Mouse (Mus musculus) hindbrain, postnatal 0 days (tissue): Measurements from ENCODE around the gene Gm29609. TPM values are rescaled to one million over a fixed set of nuclear protein-coding genes. Genes with fewer than 3 reads are reported as not detected.
A peak's percentile ranks its signal among the peaks of the same experiment; 100 is the strongest.

Experiments used
- ATAC-seq: fragments of 200-750 bp; cut with Nextera tagmentation; 2 replicates; pipeline ENCODE4 v1.8.0; 2017; ENCODE audit warnings: mild to moderate bottlenecking, moderate TSS enrichment, moderate library complexity
- DNase-seq: peaks from one replicate; pipeline ENCODE4 v3.0.0-alpha.2; 2015; ENCODE audit warnings: low spot score
- H3K27ac ChIP-seq: fragments of 300-500 bp; sonication (generic); 2 replicates; pipeline ENCODE4 v1.5.1; 2014; ENCODE audit warnings: mild to moderate bottlenecking
- H3K27me3 ChIP-seq: fragments of 300-500 bp; sonication (generic); 2 replicates; pipeline ENCODE4 v1.6.1; 2014; ENCODE audit warnings: low read length, mixed read lengths; ENCODE audit not compliant: insufficient read depth
- H3K36me3 ChIP-seq: fragments of 300-500 bp; sonication (generic); 2 replicates; pipeline ENCODE4 v1.6.1; 2014; ENCODE audit warnings: low read length, mixed read lengths; ENCODE audit not compliant: insufficient read depth
- H3K4me1 ChIP-seq: fragments of 300-500 bp; sonication (generic); 2 replicates; pipeline ENCODE4 v1.6.1; 2014; ENCODE audit warnings: antibody characterized with exemption, low read length, mixed read lengths; ENCODE audit not compliant: insufficient read depth
- H3K4me2 ChIP-seq: fragments of 300-500 bp; sonication (generic); 2 replicates; pipeline ENCODE4 v1.6.1; 2014; ENCODE audit warnings: low read depth, mild to moderate bottlenecking, low read length, moderate library complexity, mixed read lengths
- H3K4me3 ChIP-seq: fragments of 300-500 bp; sonication (generic); 2 replicates; pipeline ENCODE4 v1.5.1; 2014; ENCODE audit warnings: low read length
- H3K9ac ChIP-seq: fragments of 300-500 bp; sonication (generic); replicated peaks from 2 replicates; pipeline ENCODE4 v1.6.1; 2014; ENCODE audit warnings: mild to moderate bottlenecking, low read length, moderate library complexity, mixed read lengths
- H3K9me3 ChIP-seq: fragments of 300-500 bp; sonication (generic); 2 replicates; pipeline ENCODE4 v1.6.1; 2016; ENCODE audit warnings: low read length, mixed read lengths
- CTCF ChIP-seq: IDR thresholded peaks from 2 replicates; pipeline ENCODE4 v1.5.1; 2016; ENCODE audit warnings: antibody characterized with exemption, control low read depth, low read depth
- WGBS: fragments of 180-500 bp; shearing (Covaris S2); extraction: QIAGEN DNeasy Blood & Tissue Kit; methylation state at CpG from one replicate; pipeline ENCODE4 v1.1.7; 2014; 5-methylcytosine and 5-hydroxymethylcytosine counted together
- polyA plus RNA-seq: library from polyadenylated mRNA; unstranded; fragments of >200 nt; fragmentation: Nextera tagmentation; extraction: Ambion mirVana; gene quantifications from 2 replicates; pipeline ENCODE4 v1.2.1, GENCODE M21; 2015
- total RNA-seq: library from RNA; depleted of rRNA; stranded (reverse); fragments of >200 nt; gene quantifications from 2 replicates; pipeline ENCODE4 v1.2.3, GENCODE M21; 2014

Gene Gm29609
- total and polyA plus RNA-seq, 2 experiments from 2014 or later: 1.8 to 1.9 TPM

GRCm38 (mm10) chr5:31123481-31123880 is 56.2 kb downstream of the Gm29609 start:
- DNase-seq (no peak), ATAC-seq (no peak)
- Histone ChIP-seq H3K4me1 (no peaks in the 10 kb centered on the region), H3K27ac (no peak overlapping the region), H3K4me3 (no peak overlapping the region), H3K27me3 (no peaks in the 10 kb centered on the region), H3K9me3 (no peaks in the 10 kb centered on the region), H3K4me2 (no peak overlapping the region), H3K36me3 (no peaks in the 10 kb centered on the region), H3K9ac (no peak overlapping the region)
- 43% methylated on average over 2 of the region's 2 CpGs for WGBS
- no peak for TF ChIP-seq CTCF

- H3K4me1 ChIP-seq: no peaks in the 10 kb centered on the region
- DNase-seq (no peak), ATAC-seq (no peak)
- H3K9me3 ChIP-seq: no peaks in the 10 kb centered on the region
- no peaks in the 10 kb centered on the region for H3K36me3 ChIP-seq
- H3K9ac ChIP-seq: no peak overlapping the region
- H3K27ac ChIP-seq: no peak overlapping the region
- no peaks in the 10 kb centered on the region for H3K27me3 ChIP-seq
- no peak overlapping the region for H3K4me2 ChIP-seq
- H3K4me3 ChIP-seq: no peak overlapping the region
- no peak for TF ChIP-seq CTCF
- WGBS: 88% methylated on average over 8 of the region's 8 CpGs
These were observed 58.6 kb downstream of the Gm29609 start for GRCm38 (mm10) chr5:31121111-31121510.

- Histone ChIP-seq H3K27me3 (no peaks in the 10 kb centered on the region), H3K27ac (no peak overlapping the region), H3K9me3 (no peaks in the 10 kb centered on the region), H3K36me3 (no peaks in the 10 kb centered on the region), H3K4me3 (no peak overlapping the region), H3K4me1 (no peaks in the 10 kb centered on the region), H3K9ac (no peak overlapping the region), H3K4me2 (no peak overlapping the region)
- TF ChIP-seq CTCF: no peak
- no peak for DNase-seq
- ATAC-seq: no peak
- 27% methylated on average over 10 of the region's 10 CpGs for WGBS
These were observed 62.8 kb downstream of the Gm29609 start for GRCm38 (mm10) chr5:31116912-31117311.

DNA sequence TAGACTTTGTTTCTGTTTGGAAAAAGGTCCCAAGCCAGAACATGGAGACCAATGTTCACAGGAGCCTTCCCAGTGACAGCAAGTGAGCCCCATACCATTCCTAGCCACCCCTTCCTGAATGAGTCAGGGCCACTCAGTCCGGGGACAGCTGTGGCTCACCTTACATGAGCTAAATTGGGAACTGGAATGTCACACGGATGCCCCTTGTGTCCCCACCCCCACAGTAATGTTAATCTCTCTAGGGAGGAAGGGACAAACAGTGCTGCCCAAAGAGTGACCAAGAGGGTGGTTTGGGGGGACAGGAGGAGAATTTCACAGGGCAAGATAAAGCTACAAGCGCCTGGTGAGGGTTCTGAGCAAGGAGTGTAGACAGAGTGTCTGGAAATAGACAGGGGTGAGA is 63.4 kb downstream of the Gm29609 start, which contains the start of gene Trim54:
Gene Trim54 (plus strand): TSS at position 359 of the 400 bp plus-strand sequence.
- H3K9me3 ChIP-seq: no peaks in the 10 kb centered on the region
- no peak for DNase-seq
- no peaks in the 10 kb centered on the region for H3K27me3 ChIP-seq
- 46% methylated on average over 3 of the region's 3 CpGs for WGBS
- H3K4me1 ChIP-seq: no peaks in the 10 kb centered on the region
- no peak within 1 kb of the TSS for H3K4me3 ChIP-seq
- ATAC-seq: no peak
- TF ChIP-seq CTCF: no peak
- no peak within 1 kb of the TSS for H3K4me2 ChIP-seq
- H3K36me3 ChIP-seq: no peaks in the 10 kb centered on the region
- no peak within 1 kb of the TSS for H3K9ac ChIP-seq
- no peak within 1 kb of the TSS for H3K27ac ChIP-seq

GRCm38 (mm10) chr5:31110781-31111180 is 68.9 kb downstream of the Gm29609 start:
- H3K27me3 ChIP-seq: no peaks in the 10 kb centered on the region
- TF ChIP-seq CTCF: peak; percentile 67
- ATAC-seq: no peak
- DNase-seq: peak; percentile 41
- no peak overlapping the region for H3K9ac ChIP-seq
- no peaks in the 10 kb centered on the region for H3K9me3 ChIP-seq
- 34% methylated on average over 7 of the region's 7 CpGs for WGBS
- no peak overlapping the region for H3K4me3 ChIP-seq
- H3K4me1 ChIP-seq: no peaks in the 10 kb centered on the region
- no peak overlapping the region for H3K27ac ChIP-seq
- no peaks in the 10 kb centered on the region for H3K36me3 ChIP-seq
- H3K4me2 ChIP-seq: no peak overlapping the region

DNA sequence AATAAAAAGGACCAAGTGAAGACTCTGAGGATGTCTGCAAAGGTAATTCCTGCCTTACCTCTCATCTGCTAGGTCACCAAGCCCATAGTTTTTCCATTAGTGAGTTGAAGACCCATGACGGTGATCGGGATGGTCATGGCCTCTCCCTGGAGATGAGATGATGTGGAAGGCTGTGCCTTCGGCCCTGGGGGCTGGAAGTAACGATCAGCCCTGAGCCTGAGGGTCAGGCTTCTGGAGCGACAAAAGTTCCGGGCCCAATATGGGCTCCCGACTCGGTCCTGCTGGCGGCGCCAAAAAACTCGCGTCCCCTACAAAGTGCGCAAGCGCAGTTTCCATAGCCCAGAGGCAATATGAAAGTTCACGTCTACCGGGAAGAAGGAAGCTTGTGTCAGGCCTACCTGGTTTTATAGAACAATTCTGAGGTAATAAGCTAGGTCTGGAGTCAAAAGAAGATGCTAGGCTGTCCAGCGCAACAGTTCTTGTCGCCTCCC is 71.7 kb downstream of the Gm29609 start, which contains the start of gene Slc30a3:
Gene Slc30a3 (minus strand): TSS at position 238 of the 491 bp plus-strand sequence.
- DNase-seq (no peak), ATAC-seq (no peak)
- TF ChIP-seq CTCF: no peak
- Histone ChIP-seq H3K9me3 (no peaks in the 10 kb centered on the region), H3K4me1 (no peaks in the 10 kb centered on the region), H3K4me2 (no peak within 1 kb of the TSS), H3K27ac (no peak within 1 kb of the TSS), H3K36me3 (no peaks in the 10 kb centered on the region), H3K4me3 (no peak within 1 kb of the TSS), H3K27me3 (no peaks in the 10 kb centered on the region; the same call in 1 of the 2 replicates), H3K9ac (no peak within 1 kb of the TSS)
- 91% methylated on average over 18 of the region's 18 CpGs for WGBS

- Histone ChIP-seq H3K36me3 (no peaks in the 10 kb centered on the region), H3K9me3 (no peaks in the 10 kb centered on the region), H3K4me1 (no peaks in the 10 kb centered on the region), H3K27ac (no peak within 1 kb of the TSS), H3K27me3 (no peaks in the 10 kb centered on the region; the same call in 1 of the 2 replicates), H3K4me2 (no peak within 1 kb of the TSS), H3K9ac (no peak within 1 kb of the TSS), H3K4me3 (no peak within 1 kb of the TSS)
- DNase-seq (no peak), ATAC-seq (no peak)
- no peak for TF ChIP-seq CTCF
- 90% methylated on average over 9 of the region's 9 CpGs for WGBS
These were observed 73.8 kb downstream of the Gm29609 start, which contains the start of gene Dnajc5g for GRCm38 (mm10) chr5:31105814-31106335. TSS of gene Dnajc5g (plus strand) at chr5:31106285.
